Mouse (Mus musculus) heart, embryonic 14.5 days (tissue): ENCODE measurements at regions not wholly inside any gene's neighbourhood (a gene's known extent, or its start where the extent isn't known, plus 50 kb on each side); places are given as distances from the start of the nearest gene placed in this dataset. TPM values are rescaled to one million over a fixed set of nuclear protein-coding genes. Genes with fewer than 3 reads are reported as not detected.

Source experiments
- microRNA-seq: library from miRNA; unstranded; fragments of <30 nt; microRNA quantifications from one replicate; pipeline ENCODE4, GENCODE M21; 2016

Small RNA genes lying in the stretch of these regions (microRNA-seq; reads per million reads assigned to microRNA genes)
- gene Gm44338 = not detected
